Comparison of ENCODE assay signal across 8 mouse cellular contexts in the genomic region with DNA sequence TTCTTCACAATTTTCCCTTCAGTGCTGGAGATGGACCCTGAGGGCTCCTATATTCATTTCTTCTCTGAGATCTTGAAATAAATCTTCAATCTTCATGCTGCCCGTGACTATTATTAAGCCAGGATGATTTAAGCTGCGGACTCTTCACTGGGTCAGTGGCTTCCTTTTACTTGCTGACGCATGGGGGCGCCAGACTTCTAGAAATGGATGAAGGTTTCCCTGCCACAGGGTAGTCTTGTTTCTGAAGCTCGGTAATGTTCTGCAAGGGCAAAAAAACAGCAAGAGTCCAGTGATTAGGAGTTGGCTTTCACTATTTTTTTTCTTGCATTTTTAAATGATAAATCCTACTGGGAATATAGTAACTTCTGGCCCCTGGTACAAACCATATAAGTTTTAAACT.
DNase-seq lines count a peak whose midpoint lies in the region.

No protein-coding gene starts in this region.

- DNase-seq in 416B (ENCODE audit: low read depth) (peak; percentile 87), WW6 (ENCODE audit: low read depth, low spot score) (peak; percentile 42)
- peak; percentile 86 to 87 for DNase-seq in cerebellum, postnatal 36 days
- peak; percentile 68 to 81 for DNase-seq in heart, adult 9 months (ENCODE audit: low spot score in 2 of 2)
- peak; percentile 67 to 83 for DNase-seq in layer of hippocampus, adult 18-20 months (ENCODE audit: low spot score in 2 of 2)
- DNase-seq in lung, postnatal 10 days = peak; percentile 87
- DNase-seq in right cerebral cortex, adult 2 months (ENCODE audit: low spot score in 2 of 2) = peak; percentile 81 to 83
- DNase-seq in urinary bladder, postnatal 36 days (ENCODE audit: low spot score in 2 of 2) = peak; percentile 75 to 84

Comparison
In these comparisons a context has a peak if more than half of its experiments do, and no peak if none do; other contexts are left out.
1. Peak in every context shown above with its lines: DNase-seq.